Mouse (Mus musculus) stomach, embryonic 14.5 days (tissue): Measurements from ENCODE around the gene Nrap. TPM values are rescaled to one million over a fixed set of nuclear protein-coding genes. Genes with fewer than 3 reads are reported as not detected.

Experiments used
- ATAC-seq: fragments of 200-750 bp; cut with Nextera tagmentation; 2 replicates; pipeline ENCODE4 v1.8.0; 2017; ENCODE audit warnings: low read depth, moderate TSS enrichment; ENCODE audit not compliant: insufficient number of reproducible peaks, insufficient read depth, low FRiP score
- H3K27ac ChIP-seq: fragments of 300-500 bp; sonication (generic); 2 replicates; pipeline ENCODE4 v1.5.1; 2014; ENCODE audit warnings: mild to moderate bottlenecking, low read length, moderate library complexity, mixed read lengths
- H3K27me3 ChIP-seq: fragments of 300-500 bp; sonication (generic); 2 replicates; pipeline ENCODE4 v1.6.1; 2014; ENCODE audit warnings: low read length, control low read depth, mixed read lengths; ENCODE audit not compliant: control insufficient read depth, insufficient read depth
- H3K36me3 ChIP-seq: fragments of 300-500 bp; sonication (generic); 2 replicates; pipeline ENCODE4 v1.6.1; 2014; ENCODE audit warnings: mild to moderate bottlenecking, control low read depth, low read length, moderate library complexity, mixed read lengths; ENCODE audit not compliant: control insufficient read depth, insufficient read depth
- H3K4me1 ChIP-seq: fragments of 300-500 bp; sonication (generic); 2 replicates; pipeline ENCODE4 v1.6.1; 2014; ENCODE audit warnings: low read length, control low read depth, mixed read lengths; ENCODE audit not compliant: control insufficient read depth, insufficient read depth
- H3K4me2 ChIP-seq: fragments of 300-500 bp; sonication (generic); replicated peaks from 2 replicates; pipeline ENCODE4 v1.6.1; 2014; ENCODE audit warnings: low read depth, low read length, control low read depth
- H3K4me3 ChIP-seq: fragments of 300-500 bp; sonication (generic); 2 replicates; pipeline ENCODE4 v1.5.1; 2014; ENCODE audit warnings: low read depth, low read length, control low read depth
- H3K9ac ChIP-seq: fragments of 300-500 bp; sonication (generic); replicated peaks from 2 replicates; pipeline ENCODE4 v1.6.1; 2014; ENCODE audit warnings: low read depth, mild to moderate bottlenecking, control low read depth, low read length, moderate library complexity, mixed read lengths
- H3K9me3 ChIP-seq: fragments of 300-500 bp; sonication (generic); 2 replicates; pipeline ENCODE4 v1.6.1; 2016; ENCODE audit warnings: low read depth, low read length, control low read depth; ENCODE audit not compliant: control insufficient read depth
- WGBS: fragments of 180-500 bp; shearing (Covaris S2); extraction: QIAGEN DNeasy Blood & Tissue Kit; methylation state at CpG from one replicate; pipeline ENCODE4 v1.1.7; 2014; 5-methylcytosine and 5-hydroxymethylcytosine counted together
- polyA plus RNA-seq: library from polyadenylated mRNA; unstranded; fragments of >200 nt; fragmentation: Nextera tagmentation; extraction: Ambion mirVana; gene quantifications from 2 replicates; pipeline ENCODE4 v1.2.1, GENCODE M21; 2014

Nrap gene
- polyA plus RNA-seq, 1 experiment from 2014 or later, result 0.26 TPM

- no peak for ATAC-seq
- WGBS, result 83% methylated on average over 10 of the region's 10 CpGs
- Histone ChIP-seq H3K27me3 (no peaks in the 10 kb centered on the region), H3K4me1 (no peaks in the 10 kb centered on the region), H3K27ac (no peak overlapping the region), H3K9ac (no peak overlapping the region), H3K36me3 (no peaks in the 10 kb centered on the region), H3K4me2 (no peak overlapping the region), H3K4me3 (no peak overlapping the region), H3K9me3 (no peaks in the 10 kb centered on the region)
These were observed 36.1 kb downstream of the Nrap start for GRCm38 (mm10) chr19:56353689-56354088.

- no peak for ATAC-seq
- Histone ChIP-seq H3K4me1 (no peaks in the 10 kb centered on the region), H3K9ac (no peak overlapping the region), H3K9me3 (no peaks in the 10 kb centered on the region), H3K4me2 (no peak overlapping the region), H3K27ac (no peak overlapping the region), H3K36me3 (no peaks in the 10 kb centered on the region), H3K4me3 (no peak overlapping the region), H3K27me3 (no peaks in the 10 kb centered on the region)
- 31% methylated on average over 6 of the region's 6 CpGs for WGBS
These were observed 40.5 kb downstream of the Nrap start for GRCm38 (mm10) chr19:56349295-56349694.

- WGBS, result 41% methylated on average over 13 of the region's 13 CpGs
- ATAC-seq, result no peak
These were observed 43.1 kb downstream of the Nrap start for GRCm38 (mm10) chr19:56346750-56347149.

GRCm38 (mm10) chr19:56346016-56346415, 43.8 kb downstream of the Nrap start:
- no peak overlapping the region for H3K9ac ChIP-seq
- no peak overlapping the region for H3K4me2 ChIP-seq
- H3K4me1 ChIP-seq, result no peaks in the 10 kb centered on the region
- no peak for ATAC-seq
- no peaks in the 10 kb centered on the region for H3K36me3 ChIP-seq
- no peaks in the 10 kb centered on the region for H3K9me3 ChIP-seq
- WGBS, result 70% methylated on average over 3 of the region's 3 CpGs
- H3K27ac ChIP-seq, result no peak overlapping the region
- no peaks in the 10 kb centered on the region for H3K27me3 ChIP-seq
- H3K4me3 ChIP-seq, result no peak overlapping the region

More at GRCm38 (mm10) chr19:56346750-56347149, 43.1 kb downstream of the Nrap start:
- Histone ChIP-seq H3K4me2 (no peak overlapping the region), H3K36me3 (no peaks in the 10 kb centered on the region), H3K27me3 (no peaks in the 10 kb centered on the region), H3K4me3 (no peak overlapping the region), H3K27ac (no peak overlapping the region), H3K9ac (no peak overlapping the region), H3K9me3 (no peaks in the 10 kb centered on the region), H3K4me1 (no peaks in the 10 kb centered on the region)

GRCm38 (mm10) chr19:56343869-56344563, 45.8 kb downstream of the Nrap start:
- WGBS, result 64% methylated on average over 26 of the region's 26 CpGs

GRCm38 (mm10) chr19:56342006-56342405, 47.8 kb downstream of the Nrap start:
- no peak overlapping the region for H3K27ac ChIP-seq
- 77% methylated on average over 8 of the region's 8 CpGs for WGBS

More at GRCm38 (mm10) chr19:56343869-56344563, 45.8 kb downstream of the Nrap start:
- Histone ChIP-seq H3K4me1 (no peaks in the 10 kb centered on the region), H3K27ac (no peak overlapping the region), H3K4me2 (no peak overlapping the region), H3K27me3 (no peaks in the 10 kb centered on the region), H3K9me3 (no peaks in the 10 kb centered on the region), H3K4me3 (no peak overlapping the region), H3K36me3 (no peaks in the 10 kb centered on the region), H3K9ac (no peak overlapping the region)
- no peak for ATAC-seq

GRCm38 (mm10) chr19:56336826-56337225, 53.0 kb downstream of the Nrap start:
- H3K27ac ChIP-seq, result no peak overlapping the region
- no peak overlapping the region for H3K4me3 ChIP-seq
- no peaks in the 10 kb centered on the region for H3K4me1 ChIP-seq
- H3K27me3 ChIP-seq, result no peaks in the 10 kb centered on the region
- H3K9me3 ChIP-seq, result no peaks in the 10 kb centered on the region
- H3K36me3 ChIP-seq, result no peaks in the 10 kb centered on the region
- H3K4me2 ChIP-seq, result no peak overlapping the region
- H3K9ac ChIP-seq, result no peak overlapping the region
- WGBS, result 78% methylated on average over 12 of the region's 12 CpGs
- ATAC-seq, result no peak

More at GRCm38 (mm10) chr19:56342006-56342405, 47.8 kb downstream of the Nrap start:
- H3K9ac ChIP-seq, result no peak overlapping the region
- H3K4me2 ChIP-seq, result no peak overlapping the region
- H3K27me3 ChIP-seq, result no peaks in the 10 kb centered on the region
- no peak for ATAC-seq
- H3K9me3 ChIP-seq, result no peaks in the 10 kb centered on the region
- H3K36me3 ChIP-seq, result no peaks in the 10 kb centered on the region
- no peak overlapping the region for H3K4me3 ChIP-seq
- no peaks in the 10 kb centered on the region for H3K4me1 ChIP-seq

GRCm38 (mm10) chr19:56336321-56336720, 53.5 kb downstream of the Nrap start:
- no peaks in the 10 kb centered on the region for H3K9me3 ChIP-seq
- 90% methylated on average over 17 of the region's 17 CpGs for WGBS
- H3K4me1 ChIP-seq, result no peaks in the 10 kb centered on the region
- no peak overlapping the region for H3K27ac ChIP-seq
- no peaks in the 10 kb centered on the region for H3K36me3 ChIP-seq
- no peak overlapping the region for H3K4me2 ChIP-seq
- H3K9ac ChIP-seq, result no peak overlapping the region
- no peak for ATAC-seq
- H3K4me3 ChIP-seq, result no peak overlapping the region
- no peaks in the 10 kb centered on the region for H3K27me3 ChIP-seq
